Mouse (Mus musculus) spleen, adult 2 months (tissue): ENCODE measurements around the gene Nr2f1.

Experiments
- CTCF ChIP-seq: fragments of 200-500 bp; IDR thresholded peaks from 2 replicates; pipeline ENCODE4 v1.5.1; 2011; ENCODE audit warnings: mild to moderate bottlenecking, inconsistent platforms; ENCODE audit not compliant: insufficient read depth, insufficient read length, insufficient replicate concordance; ENCODE audit errors: extremely low read depth
- POLR2A ChIP-seq: fragments of 200-500 bp; IDR thresholded peaks from 2 replicates; pipeline ENCODE4 v1.6.1; 2011; ENCODE audit warnings: low read depth, low read length, inconsistent platforms

- TF ChIP-seq POLR2A (no peak), CTCF (no peak)
These were observed 31.4 kb downstream of the Nr2f1 start for GRCm38 (mm10) chr13:78168166-78168565.
